Mouse (Mus musculus): ENCODE results near the gene Myo10.
"Not testable (repeated sequence)": the region's sequence is repeated elsewhere in the genome, so short reads cannot be mapped to it uniquely, and the experiment has no call there.

Myo10 gene

GRCm38 (mm10) chr15:25692254-25692950 lies 70.1 kb downstream of the Myo10 start:
- no peak for DNase-seq (ENCODE audit: low spot score)

- no peak for DNase-seq (ENCODE audit: low spot score)
Observed at GRCm38 (mm10) chr15:25693708-25694107, 71.4 kb downstream of the Myo10 start.

GRCm38 (mm10) chr15:25694749-25695148 lies 72.4 kb downstream of the Myo10 start:
- no peak for DNase-seq (ENCODE audit: low spot score)

DNA sequence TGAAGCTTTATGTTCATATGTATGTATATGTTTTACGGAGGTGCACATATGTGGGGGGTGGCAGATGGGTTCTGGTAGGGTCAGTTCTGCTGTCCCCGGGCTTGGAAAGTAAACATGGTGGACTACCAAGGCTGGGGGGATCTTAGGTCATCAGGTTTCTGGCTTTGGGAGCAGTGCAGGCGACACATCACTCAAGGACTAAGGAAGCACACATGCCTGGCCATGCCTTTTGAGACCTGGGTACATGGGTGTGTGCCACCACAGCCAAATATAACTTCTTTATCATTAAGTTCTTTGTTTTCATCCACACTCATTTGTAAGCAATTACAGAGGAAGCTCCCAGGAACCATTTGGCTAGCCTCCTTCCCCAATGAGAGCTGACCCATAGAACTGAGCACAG lies 72.9 kb downstream of the Myo10 start:
- DNase-seq (ENCODE audit: low spot score), result no peak

DNA sequence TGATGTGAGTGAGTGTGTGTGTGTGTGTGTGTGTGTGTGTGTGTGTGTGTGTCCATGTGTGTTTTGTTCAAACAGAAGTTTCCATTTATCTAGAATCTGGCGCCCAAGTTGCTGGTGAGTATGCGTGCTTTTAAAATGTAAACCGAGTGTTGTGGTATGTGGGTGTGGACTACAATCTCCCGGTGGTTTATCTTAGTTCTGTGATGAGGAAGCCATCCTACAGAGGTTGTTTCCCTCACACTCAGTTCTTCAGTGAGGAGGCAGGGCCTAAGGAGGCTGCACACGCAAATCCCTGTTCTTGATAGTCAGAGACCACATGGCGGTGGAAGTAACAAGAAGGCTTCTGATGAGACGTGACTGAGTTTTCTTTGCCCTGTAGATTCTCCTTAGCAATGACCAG lies 73.6 kb downstream of the Myo10 start:
- no peak for DNase-seq (ENCODE audit: low spot score)

DNA sequence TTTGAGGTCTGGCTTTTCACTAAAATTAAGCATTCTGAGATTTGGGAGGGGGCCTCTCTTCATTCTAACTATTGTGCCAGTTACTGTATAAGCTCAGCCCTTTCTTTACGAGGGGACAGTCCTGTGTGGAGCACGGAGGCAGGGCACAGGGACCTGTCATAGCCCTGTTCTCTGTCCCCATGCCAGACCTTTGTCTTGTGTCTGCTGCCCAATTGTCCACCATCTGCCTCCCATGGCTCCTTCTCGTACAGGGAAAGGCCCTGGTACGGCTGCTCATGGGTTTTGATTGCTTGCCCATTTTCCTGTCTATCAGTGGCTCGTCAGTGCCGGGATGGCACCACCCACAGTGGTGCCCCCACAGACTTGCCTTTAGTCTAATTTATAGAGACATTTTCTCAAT lies 74.3 kb downstream of the Myo10 start:
- no peak for DNase-seq (ENCODE audit: low spot score)

GRCm38 (mm10) chr15:25699032-25699557 lies 76.8 kb downstream of the Myo10 start:
- DNase-seq (ENCODE audit: low spot score), result no peak

GRCm38 (mm10) chr15:25702602-25703001 lies 80.3 kb downstream of the Myo10 start:
- DNase-seq (ENCODE audit: low spot score), result no peak

DNA sequence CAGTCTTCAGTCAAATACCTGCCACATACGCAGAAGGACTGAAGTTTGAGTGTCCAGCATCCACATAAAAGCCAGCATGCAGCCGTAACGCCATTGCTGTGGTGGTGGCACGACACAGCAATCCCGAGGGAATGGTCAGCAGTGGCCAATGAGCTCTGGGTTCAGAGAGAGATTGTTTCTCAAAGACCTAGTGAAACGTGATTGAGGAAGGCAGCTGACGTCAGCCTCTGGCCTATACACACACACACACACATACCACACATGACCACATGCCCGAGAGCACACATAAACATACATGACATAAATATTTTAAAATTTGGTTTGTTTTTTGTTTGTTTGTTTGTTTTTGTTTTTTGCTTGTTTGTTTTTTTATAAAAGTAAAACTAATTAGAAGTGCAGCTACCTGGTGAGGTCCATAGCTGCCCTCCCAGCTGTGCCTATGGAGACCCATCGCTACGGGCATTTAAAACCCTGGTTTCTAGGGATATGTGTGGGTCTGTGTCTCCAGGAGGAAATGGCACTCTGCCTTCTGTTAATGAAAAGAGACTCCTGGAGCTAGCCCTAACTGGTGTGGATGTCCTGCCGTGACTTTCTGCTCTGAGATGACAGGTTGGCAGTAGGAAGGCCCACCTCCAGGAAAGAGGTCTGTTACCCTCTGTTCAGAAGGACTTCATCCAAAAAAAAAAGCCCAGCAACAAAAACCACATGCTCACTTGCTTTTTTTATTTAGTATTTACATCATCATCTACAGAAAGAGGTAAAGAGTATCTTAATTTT lies 82.7 kb downstream of the Myo10 start:
- DNase-seq (ENCODE audit: low spot score), result no peak

DNA sequence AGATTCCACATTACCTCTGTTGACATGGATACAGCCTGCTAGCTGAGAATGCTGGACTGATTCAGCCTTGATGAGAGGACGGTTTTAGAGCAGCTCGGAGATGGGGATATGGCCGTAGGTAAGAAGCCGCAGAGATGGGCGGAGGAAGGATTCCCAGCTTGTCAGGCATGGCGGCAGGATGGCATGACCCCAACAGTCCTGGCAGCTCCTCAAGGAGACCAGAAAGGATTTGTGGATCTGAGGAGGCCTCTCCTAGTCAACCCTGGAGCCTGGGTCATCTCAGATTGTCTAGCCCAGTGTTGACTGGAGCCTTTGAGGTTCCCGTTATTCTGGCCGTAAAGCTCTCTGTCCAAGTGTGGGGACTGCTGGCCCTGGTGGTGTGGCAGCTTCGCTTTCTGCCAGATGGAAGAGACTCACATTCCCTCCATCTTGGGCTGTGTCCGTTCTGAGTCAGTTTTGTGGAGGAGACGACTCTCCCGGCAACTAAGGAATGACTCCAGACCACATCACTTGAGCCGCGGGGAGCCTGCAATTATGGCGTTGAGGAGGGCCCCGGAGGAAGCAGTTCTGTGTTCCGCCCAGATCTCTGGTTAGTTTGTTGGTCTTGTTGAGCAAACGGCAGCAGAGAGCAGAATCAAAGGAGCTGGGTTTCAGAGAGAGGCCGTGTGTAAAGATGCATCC lies 84.7 kb downstream of the Myo10 start:
- DNase-seq (ENCODE audit: low spot score), result no peak

DNA sequence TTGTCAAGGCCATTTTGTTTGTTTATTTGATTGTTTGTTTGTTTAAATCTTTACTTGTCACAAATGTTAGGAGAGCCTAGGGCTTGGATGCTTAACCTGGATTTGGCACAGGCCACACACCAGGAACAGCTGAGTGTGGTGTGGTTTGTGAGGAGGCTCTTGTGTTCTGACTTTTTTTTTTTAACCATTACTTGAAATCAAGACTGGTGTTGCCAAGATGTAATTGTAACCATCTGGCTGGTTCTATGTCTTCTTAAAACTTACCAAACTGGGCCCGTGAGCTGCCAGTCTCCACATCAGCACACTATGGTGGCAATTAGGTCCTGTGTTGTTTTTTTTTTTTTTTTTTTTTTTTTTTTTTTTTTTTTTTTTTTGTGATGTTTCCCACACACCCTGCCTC lies 85.6 kb downstream of the Myo10 start:
- no peak for DNase-seq (ENCODE audit: low spot score)

DNA sequence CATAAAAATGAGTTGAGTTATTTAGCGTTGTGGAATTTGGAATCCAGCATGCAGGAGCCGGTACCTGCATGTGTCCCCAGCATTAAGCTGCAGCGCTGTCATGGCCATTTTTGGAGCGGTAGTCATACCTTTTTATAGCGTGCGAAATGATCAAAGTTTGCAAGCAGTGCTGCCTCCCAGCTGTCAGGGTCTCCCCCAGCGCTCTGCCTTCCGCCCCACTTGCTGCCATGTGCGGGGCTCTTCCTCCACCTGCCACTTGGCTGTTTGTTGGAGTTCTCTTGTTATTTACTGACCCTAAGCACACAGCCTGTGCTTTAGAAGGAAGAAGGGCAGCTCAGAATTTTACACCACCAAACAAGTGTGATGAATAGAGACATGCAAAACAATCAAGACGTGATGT lies 88.6 kb downstream of the Myo10 start:
- DNase-seq (ENCODE audit: low spot score), result no peak

- DNase-seq (ENCODE audit: low spot score), result no peak
Observed at GRCm38 (mm10) chr15:25712877-25713276, 90.6 kb downstream of the Myo10 start.

DNA sequence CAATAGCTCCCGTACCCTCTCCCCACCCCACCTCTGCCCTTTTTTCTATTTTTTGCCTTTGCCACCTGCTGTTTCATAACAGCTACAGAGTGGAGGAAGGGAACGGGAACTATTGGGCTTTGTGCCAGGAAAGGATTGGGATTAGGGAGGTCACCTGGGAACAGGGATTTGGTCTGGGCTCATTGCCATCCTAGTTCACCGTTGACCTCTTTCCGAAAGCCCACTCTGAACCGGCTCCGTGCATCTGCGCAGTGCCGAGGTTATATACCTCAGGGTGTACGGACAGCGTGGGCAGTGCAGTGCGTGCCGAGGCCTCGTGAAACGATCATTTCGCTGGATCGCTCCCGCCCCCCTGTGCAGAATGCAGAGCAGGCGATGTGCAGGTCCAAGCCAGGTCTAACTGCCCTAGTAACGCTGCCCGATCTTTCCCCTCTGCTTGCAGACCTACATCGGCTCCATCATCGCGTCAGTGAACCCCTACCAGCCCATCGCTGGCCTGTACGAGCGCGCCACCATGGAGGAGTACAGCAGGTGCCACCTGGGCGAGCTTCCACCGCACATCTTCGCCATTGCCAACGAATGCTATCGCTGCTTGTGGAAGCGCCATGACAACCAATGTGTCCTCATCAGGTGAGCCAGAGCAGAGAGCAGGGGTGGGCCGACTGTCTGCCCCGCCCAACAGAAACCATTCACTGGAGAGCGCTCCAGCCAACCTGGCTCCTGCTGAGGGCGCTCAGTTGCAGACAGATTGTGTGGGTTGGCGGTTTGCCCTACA lies 91.4 kb downstream of the Myo10 start:
- DNase-seq (ENCODE audit: low spot score), result no peak

- DNase-seq (ENCODE audit: low spot score), result no peak
Observed at GRCm38 (mm10) chr15:25715218-25715995, 93.1 kb downstream of the Myo10 start.

GRCm38 (mm10) chr15:25715996-25716395 lies 93.7 kb downstream of the Myo10 start:
- DNase-seq (ENCODE audit: low spot score), result no peak

DNA sequence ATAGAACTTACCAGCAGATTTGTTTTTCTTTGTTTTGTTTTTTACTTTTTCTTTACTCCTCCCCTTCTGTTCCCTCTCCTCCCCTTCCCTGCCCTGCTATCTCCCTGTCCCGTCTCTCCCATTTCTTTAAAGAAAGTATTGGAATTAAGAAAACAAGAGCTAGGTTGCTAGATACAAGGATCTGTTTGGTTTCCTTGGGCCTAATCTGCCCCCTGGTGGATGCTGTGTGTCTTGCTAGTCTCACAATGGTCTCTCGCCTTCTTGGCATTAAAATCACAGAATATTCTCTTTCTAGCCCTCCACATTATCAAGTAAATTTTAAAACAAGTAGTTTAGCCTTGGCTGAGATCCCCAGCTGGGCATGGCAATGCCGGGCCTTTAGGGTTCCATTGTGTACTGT lies 94.7 kb downstream of the Myo10 start:
- peak; percentile 81 for DNase-seq (ENCODE audit: low spot score)

GRCm38 (mm10) chr15:25718104-25718503 lies 95.8 kb downstream of the Myo10 start:
- DNase-seq (ENCODE audit: low spot score), result not testable (repeated sequence)

DNA sequence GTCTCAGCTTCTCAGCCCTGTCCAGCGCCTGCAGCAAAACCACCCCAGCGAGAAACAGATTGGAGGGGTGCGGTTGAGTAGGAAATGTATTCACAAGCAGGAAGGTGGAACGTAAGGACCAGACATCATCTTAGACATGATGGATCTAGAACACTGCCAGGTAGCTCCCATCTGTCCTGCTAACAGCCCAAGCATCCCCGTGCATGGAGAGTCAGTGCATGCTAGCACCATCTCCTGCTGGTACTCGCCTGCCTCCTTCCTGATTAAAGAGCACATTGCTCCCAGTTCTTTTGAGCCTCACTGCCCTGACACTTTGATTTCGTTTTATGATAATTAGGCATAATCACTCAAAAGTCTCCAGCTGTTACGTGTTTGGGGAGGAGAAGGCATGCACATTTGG lies 96.9 kb downstream of the Myo10 start:
- DNase-seq (ENCODE audit: low spot score), result no peak

GRCm38 (mm10) chr15:25720263-25720662 lies 97.9 kb downstream of the Myo10 start:
- no peak for DNase-seq (ENCODE audit: low spot score)
